Mouse (Mus musculus): ENCODE results near the gene Frmd5.

Gene Frmd5

GRCm38 (mm10) chr2:121677649-121677986, 129.3 kb downstream of the Frmd5 start:
- DNase-seq, result no peak

- peak; percentile 18 for DNase-seq
These were observed 129.8 kb downstream of the Frmd5 start for GRCm38 (mm10) chr2:121676951-121677648.

DNA sequence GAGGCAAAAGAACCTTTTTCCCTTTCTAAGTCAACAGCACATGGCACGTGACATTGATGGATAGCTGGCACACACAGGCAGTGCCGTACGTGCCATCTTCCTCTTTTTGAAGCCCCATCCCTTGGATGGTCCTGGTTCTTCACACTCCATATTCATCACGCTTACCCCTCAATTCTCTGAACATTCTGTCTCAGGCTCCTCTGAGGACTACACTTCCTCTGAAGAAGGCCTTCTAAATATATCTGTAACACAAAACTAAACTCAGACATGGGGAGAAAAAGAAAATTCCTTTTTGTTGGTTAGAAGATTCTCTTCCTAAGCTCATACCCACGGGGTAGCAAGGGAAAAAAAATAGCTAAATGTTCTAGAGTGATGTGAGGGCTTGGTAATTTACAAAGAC, 131.0 kb downstream of the Frmd5 start:
- DNase-seq, result no peak

GRCm38 (mm10) chr2:121675136-121675535, 131.8 kb downstream of the Frmd5 start:
- no peak for DNase-seq

DNA sequence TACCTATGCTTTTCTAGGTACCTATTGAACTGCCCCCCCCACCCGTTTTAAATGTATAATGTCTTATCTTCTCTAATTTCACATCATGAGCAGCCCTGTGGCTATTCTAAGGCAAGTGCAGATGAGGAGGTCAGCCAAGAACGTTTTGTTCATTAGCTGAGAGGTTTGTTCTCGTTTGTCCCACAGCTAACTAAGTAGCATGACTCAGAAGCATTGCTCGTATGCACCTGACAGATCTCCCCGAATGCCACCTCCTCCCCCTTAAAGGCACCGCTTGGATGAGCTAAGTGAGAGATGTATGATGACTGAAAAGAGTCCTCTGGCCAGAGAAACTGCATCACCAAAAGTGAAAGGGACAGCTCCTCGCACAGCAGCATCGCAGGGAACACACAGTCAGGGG, 132.7 kb downstream of the Frmd5 start:
- DNase-seq, result no peak

DNA sequence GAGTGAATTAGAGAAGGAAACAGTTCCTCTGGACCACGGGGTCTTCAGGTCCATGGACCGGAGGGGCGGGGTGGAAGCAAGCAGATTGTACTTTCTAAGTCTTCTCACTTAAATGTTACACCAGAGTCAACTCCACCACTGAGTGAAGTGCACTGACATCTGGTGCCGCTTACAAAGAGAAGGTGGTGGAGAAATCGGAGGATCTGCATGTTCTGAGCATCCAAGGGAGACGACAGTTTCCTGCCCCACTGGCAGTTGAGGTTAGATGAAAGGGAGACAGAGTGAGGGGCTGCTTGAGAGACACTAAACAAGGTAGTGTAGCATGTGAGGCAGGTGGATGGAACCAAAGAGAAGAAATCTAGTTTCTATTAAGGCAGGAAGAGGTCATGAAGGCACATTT, 137.0 kb downstream of the Frmd5 start:
- no peak for DNase-seq

DNA sequence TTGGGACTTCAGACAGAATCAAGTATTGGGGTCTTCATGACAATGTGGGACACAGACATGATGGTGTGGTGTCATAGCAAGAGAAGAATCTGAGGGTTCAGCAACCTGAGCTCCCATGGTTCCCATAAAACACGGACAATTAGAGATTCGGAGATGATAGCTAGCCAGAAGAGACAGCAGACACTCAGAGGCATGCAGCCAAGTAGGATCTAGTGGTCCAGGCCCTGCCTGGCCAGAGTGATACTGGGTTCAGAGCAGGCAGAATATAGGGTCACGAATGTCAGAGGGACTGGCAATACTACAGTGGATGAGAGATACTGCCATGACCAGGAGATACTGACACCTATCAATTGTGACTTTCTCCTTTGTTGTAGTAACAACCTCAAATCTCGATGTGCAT, 138.6 kb downstream of the Frmd5 start:
- no peak for DNase-seq

DNA sequence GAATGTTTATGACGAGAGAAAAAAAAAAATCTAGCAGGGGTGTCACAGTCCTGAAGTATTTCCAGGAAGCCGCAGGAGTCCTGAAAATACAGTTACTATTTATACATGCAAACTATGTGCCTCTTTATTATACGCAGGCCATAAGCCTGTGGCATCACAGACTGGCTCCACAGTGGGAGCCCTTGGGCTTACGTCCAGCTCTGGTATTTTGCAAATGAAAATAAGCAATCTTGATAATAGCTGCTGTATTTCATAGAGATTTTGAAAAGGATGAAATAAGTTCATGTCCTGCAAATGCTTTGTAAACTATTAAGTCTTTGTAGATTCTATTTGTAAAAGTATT, 145.8 kb downstream of the Frmd5 start:
- no peak for DNase-seq

DNA sequence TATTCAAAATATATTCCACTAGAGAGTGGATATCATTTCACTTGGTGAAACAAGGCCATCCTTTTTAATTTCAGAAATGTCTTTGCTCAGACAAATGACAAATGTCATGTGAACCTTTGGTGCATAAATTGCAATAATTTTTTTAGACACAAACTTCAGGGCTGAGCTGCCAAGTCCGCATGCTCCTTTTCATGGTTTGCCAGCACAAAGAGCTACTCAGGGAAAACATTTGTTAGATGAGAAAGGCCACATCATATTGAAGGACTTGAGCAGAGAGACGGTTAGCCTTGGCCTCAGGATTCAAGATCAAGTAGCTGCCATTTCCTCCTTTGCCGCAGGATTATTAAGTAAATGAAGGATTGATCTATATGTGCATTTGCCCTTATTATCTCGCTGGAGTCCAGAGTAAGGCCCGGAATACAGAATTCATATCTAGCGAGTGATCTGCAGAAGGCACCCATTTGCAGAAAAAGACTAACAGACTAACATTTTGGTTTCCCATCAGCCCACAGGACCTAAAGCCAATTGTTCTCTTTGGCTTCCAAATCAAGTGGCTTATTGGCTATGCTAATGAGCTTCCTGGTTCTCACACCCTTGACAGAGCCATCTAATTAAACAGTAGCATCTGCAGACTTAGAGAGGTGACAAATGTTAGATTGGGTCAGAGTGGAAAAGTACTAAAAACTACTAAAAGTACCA, 146.3 kb downstream of the Frmd5 start:
- no peak for DNase-seq

DNA sequence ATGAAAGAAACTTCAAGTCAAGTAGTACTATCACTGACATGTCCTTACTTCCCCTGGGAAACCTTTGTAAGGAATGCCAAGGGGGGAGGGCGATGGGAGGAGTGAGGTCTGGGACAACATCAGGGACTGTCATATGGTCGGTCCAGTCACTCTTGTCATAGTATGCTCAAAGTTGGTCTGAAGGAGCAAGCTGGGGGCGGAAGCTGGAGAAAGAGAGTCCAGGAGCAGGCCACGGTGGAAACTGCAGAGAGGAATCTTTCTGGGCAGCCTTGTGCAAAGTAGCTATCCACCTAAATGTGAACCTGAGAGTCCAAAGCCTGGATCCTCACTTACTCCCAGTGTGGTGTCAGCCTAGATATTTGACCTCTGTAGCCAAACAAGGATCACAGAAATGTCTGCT, 147.5 kb downstream of the Frmd5 start:
- no peak for DNase-seq

GRCm38 (mm10) chr2:121658123-121658767, 148.6 kb downstream of the Frmd5 start:
- DNase-seq, result no peak

GRCm38 (mm10) chr2:121655966-121656365, 150.9 kb downstream of the Frmd5 start:
- peak; percentile 38 for DNase-seq

- DNase-seq, result no peak
These were observed 151.8 kb downstream of the Frmd5 start for GRCm38 (mm10) chr2:121655106-121655505.

DNA sequence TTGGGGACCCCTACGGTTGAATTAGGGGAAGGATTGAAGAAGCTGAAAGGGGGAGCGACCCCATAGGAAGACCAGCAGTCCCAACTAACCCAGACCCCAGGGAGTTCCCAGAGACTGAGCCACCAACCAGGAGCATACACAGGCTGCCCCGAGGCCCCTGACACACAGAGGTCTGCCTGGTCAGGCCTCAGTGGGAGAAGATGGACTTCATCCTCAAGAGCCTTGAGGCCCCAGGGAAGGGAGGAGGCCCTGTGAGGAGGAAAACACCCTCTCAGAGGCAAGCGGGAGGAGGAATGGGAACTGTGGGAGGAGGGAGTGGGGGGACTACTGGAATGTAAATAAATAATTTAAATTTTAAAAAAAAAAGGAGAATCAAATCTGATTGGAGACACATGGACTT, 160.4 kb downstream of the Frmd5 start:
- no peak for DNase-seq

DNA sequence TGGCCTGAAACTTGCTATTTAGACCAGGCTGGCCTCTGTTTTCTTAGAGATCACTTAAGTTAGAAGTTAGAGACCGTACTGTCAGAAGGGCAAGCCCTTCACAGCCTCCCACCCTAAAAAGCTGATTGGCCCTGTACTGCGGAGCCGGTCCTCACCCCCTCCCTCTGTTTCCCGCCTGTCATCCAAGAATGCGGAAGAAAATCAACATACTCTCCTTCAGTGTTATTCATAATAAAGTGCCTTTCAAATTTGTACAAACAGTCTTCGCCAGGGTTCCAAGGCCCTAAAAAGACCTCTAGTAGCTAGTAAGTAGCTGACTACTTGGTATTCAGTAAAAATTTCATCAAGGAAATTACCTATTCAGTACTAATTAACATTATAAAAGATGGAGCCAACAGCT, 164.0 kb downstream of the Frmd5 start:
- DNase-seq, result no peak

GRCm38 (mm10) chr2:121632091-121632490, 174.8 kb downstream of the Frmd5 start:
- DNase-seq, result no peak

DNA sequence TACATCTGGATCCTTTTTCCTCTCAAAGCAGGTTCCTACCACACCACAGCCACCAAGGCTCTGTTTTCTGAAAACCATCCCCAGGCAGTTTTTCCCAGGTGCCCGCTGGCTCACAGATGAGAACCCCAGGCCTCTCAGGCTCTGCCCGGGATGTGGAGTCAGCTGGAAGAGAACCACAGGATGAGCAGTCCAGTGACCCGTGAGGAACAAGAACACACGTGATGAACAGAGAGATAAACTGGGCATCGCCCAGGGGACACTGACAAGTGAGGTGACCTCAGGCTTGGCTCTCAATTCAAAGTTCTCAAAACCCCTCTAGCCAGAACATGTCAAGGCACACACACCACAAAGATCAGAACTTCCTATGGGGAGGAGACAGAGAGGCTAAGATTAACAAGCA, 176.6 kb downstream of the Frmd5 start:
- no peak for DNase-seq

- DNase-seq, result peak; percentile 22
These were observed 178.6 kb downstream of the Frmd5 start for GRCm38 (mm10) chr2:121628290-121628689.

DNA sequence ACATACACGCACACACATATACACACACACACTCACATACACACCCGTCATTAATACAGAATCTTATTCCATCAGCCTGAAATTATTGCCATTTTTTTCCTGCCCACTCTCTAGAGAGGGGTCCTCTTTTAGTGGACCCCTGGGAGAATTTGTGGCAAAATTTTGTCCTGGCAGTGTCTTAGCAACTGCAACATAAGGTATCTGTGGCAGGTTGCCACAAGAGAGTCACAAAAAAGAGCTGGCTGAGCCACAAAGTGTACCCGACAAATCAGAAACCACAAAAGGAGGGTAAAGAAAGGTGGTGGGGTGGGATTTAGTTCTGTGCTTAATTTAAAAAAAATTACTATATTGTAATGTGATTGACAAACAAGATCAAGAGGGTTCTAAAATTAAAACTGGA, 181.0 kb downstream of the Frmd5 start:
- DNase-seq, result no peak

GRCm38 (mm10) chr2:121621262-121622163, 185.4 kb downstream of the Frmd5 start:
- no peak for DNase-seq

GRCm38 (mm10) chr2:121620582-121621261, 186.2 kb downstream of the Frmd5 start:
- DNase-seq, result no peak

GRCm38 (mm10) chr2:121615199-121615559, 191.7 kb downstream of the Frmd5 start:
- no peak for DNase-seq

All from lung, postnatal 10 days (tissue).